Mouse (Mus musculus) liver, postnatal 0 days (tissue): ENCODE data around the gene Foxp2.

ENCODE experiments used
- CTCF ChIP-seq: sonication (generic); IDR thresholded peaks from 2 replicates; pipeline ENCODE4 v1.5.1; 2016; ENCODE audit warnings: antibody characterized with exemption, low read depth
- EP300 ChIP-seq: IDR thresholded peaks from 2 replicates; pipeline ENCODE4 v1.6.1; 2016; ENCODE audit warnings: antibody characterized with exemption, low read depth, mild to moderate bottlenecking

GRCm38 (mm10) chr6:14898096-14898855, 2.9 kb upstream of the Foxp2 start:
- TF ChIP-seq CTCF (no peak), EP300 (no peak)
